Mouse (Mus musculus) G1E (cell line): Measurements from ENCODE around the gene 1700024P04Rik.

Experiments
- CTCF ChIP-seq: IDR thresholded peaks from 2 replicates; pipeline ENCODE4 v1.5.1; 2012; ENCODE audit warnings: low read depth, low read length, inconsistent platforms, mixed read lengths
- GATA1 ChIP-seq: IDR thresholded peaks from 2 replicates; pipeline ENCODE4 v1.6.1; 2012; ENCODE audit warnings: borderline replicate concordance, low read length, inconsistent platforms, mixed read lengths
- GATA2 ChIP-seq: IDR thresholded peaks from 2 replicates; pipeline ENCODE4 v1.6.1; 2012; ENCODE audit warnings: low read depth, low read length, inconsistent platforms, borderline replicate concordance
- POLR2AphosphoS5 ChIP-seq: IDR thresholded peaks from 2 replicates; pipeline ENCODE4 v1.6.1; 2012; ENCODE audit warnings: low read depth, low read length, inconsistent platforms; ENCODE audit not compliant: insufficient replicate concordance
- TAL1 ChIP-seq: conservative IDR thresholded peaks from 2 replicates; pipeline ENCODE4 v1.6.1; 2012; ENCODE audit warnings: low read depth, low read length, inconsistent platforms, mixed read lengths

GRCm38 (mm10) chr13:99006389-99007099 is 22.2 kb upstream of the 1700024P04Rik start:
- no peak for TF ChIP-seq CTCF
- no peak for TF ChIP-seq GATA1
- no peak for TF ChIP-seq TAL1
- TF ChIP-seq POLR2AphosphoS5, result no peak
- no peak for TF ChIP-seq GATA2
